Mouse (Mus musculus): ENCODE data around the gene Ccr9.

The Ccr9 gene

GRCm38 (mm10) chr9:123805241-123805640 is 127.0 kb downstream of the Ccr9 start:
- no peak for DNase-seq

GRCm38 (mm10) chr9:123806267-123806666 is 128.0 kb downstream of the Ccr9 start, which contains the start of gene Cxcr6:
Gene Cxcr6, plus strand, starts transcription at chr9:123806475.
- DNase-seq = no peak

DNA sequence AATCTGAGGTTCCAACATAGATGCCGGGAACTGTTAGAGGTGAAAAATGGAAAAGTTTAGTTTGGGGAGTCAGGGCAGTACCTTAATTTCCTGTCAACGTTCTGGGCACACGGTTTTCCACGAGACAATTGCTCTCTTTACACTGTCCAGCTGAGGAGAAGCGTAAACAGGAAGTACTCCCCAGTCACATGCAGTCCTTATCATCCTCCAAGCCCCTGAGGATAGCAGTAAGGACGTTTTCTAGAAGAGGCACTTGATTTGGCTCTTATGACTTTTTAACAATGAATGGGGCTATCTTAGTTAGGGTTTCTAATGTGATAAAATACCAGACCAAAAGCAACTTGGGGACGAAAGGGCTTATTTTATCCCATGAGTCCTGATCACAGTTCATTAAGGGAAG is 130.3 kb downstream of the Ccr9 start:
- no peak for DNase-seq

GRCm38 (mm10) chr9:123811831-123812230 is 133.6 kb downstream of the Ccr9 start:
- DNase-seq = no peak

DNA sequence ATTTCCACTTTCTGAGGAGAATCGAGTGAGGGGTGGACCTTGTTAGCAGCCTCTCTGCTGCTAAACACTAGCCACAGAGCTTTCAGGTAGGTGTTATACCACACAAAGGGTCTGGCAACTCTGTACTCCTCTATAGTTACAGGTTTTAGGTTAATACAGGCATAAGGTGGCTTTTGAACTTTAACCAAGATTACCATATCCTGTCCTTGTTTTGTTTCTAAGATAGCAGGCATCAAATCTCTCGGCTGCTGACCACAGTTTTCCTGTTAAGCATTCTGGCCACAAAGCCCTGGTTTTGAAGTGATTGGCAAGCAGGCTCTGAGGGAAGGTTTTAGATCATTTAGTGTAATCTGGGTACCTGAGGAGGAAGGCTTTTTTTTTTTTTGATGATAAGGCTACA is 136.1 kb downstream of the Ccr9 start:
- DNase-seq = no peak

DNA sequence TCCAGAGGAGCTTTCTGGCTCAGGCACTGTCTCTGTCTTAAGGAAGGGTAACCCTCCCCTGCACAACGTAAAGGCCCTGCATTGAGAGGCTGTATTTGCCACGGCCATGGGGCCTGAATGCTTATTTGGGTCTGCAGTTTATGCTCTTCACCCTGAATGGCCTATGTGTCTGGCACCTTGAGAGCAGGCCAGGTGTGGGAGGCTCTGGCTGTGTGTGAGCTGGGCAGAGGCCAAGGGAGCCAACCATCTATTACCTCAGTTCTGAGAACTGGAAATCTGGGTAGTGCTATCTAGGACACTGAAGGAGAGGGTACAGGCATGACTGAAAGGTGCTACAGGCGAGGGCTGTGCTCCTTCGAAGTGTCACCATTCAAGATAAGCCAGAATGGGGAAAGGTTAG is 136.6 kb downstream of the Ccr9 start:
- peak in 1 of 2 experiments; percentile 23 for DNase-seq

GRCm38 (mm10) chr9:123815444-123815843 is 137.2 kb downstream of the Ccr9 start:
- no peak for DNase-seq

DNA sequence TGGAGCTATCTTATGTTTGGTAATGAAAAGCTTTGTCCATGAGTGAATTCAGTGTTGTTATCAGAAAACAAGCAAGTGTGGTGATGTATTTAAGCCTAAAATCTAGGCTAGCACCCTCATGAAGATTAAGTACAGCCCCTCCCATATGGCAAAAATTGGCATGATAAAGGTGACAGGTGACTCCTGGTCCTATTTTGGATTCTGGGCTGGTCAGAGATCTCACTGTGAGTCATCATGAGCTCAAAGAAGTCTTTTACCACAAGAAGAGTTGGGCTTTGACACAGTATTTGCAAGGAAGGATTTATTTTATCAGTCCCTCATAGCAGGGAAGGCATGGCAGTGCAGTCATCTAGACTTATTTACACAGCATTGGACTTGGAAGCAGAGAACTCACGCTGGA is 137.8 kb downstream of the Ccr9 start:
- no peak for DNase-seq

- DNase-seq = no peak
Observed at GRCm38 (mm10) chr9:123818601-123819000, 140.4 kb downstream of the Ccr9 start.

GRCm38 (mm10) chr9:123826631-123827030 is 148.4 kb downstream of the Ccr9 start:
- no peak for DNase-seq

DNA sequence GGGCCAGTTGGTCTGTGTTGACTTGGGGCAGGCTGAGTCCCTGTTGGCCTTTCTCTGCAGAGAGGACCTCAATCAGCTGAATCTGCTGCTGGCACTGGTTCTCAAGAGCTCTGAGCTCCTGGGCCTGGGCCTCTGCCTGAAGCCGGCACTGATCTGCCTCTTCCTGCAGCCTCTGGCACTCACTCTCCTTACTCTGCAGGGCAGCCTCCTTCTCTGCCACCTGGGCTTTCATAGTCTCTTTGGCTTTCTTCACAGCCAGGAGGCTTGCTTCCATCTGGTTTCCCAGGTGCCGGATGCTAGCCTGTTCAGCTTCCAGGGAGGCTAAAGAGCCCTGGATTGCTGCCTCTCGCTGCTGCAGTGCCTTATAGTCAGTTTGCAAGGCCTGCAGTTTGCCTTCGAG is 150.7 kb downstream of the Ccr9 start:
- peak; percentile 27 to 43 for DNase-seq

All from cerebellum, postnatal 14 days (tissue).